Mouse (Mus musculus): ENCODE results near the gene Chdh.

- TF ChIP-seq GATA1 (IDR thresholded peaks at IDR 0.05; ENCODE audit: low read length) (no peak), TAL1 (IDR thresholded peaks at IDR 0.05; ENCODE audit: low read length) (no peak)
Observed at GRCm38 (mm10) chr14:30016666-30017065, 7.8 kb downstream of the Chdh start.

All from erythroblast, embryonic 14.5 days (primary cell).